Mouse (Mus musculus): ENCODE results near the gene Atg4a-ps. TPM values are rescaled to one million over a fixed set of nuclear protein-coding genes. Genes with fewer than 3 reads are reported as not detected.

The Atg4a-ps gene
- polyA plus RNA-seq, 1 experiment from 2014 or later, result 0.74 TPM

GRCm38 (mm10) chr3:103625169-103625568 is 20.7 kb downstream of the Atg4a-ps start:
- Histone ChIP-seq H3K36me3 (no peaks in the 10 kb centered on the region), H3K27me3 (replicated peaks) (no peaks in the 10 kb centered on the region), H3K4me3 (replicated peaks) (no peak overlapping the region), H3K9ac (no peak overlapping the region), H3K4me1 (peaks cover 3% of the 10 kb centered on the region; the same call in 1 of the 2 replicates), H3K9me3 (no peaks in the 10 kb centered on the region), H3K4me2 (no peak overlapping the region), H3K27ac (no peak overlapping the region)
- 90% methylated on average over 13 of the region's 13 CpGs for WGBS
- no peak for ATAC-seq (ENCODE audit: insufficient read depth, low FRiP score, low read depth)

- H3K27me3 ChIP-seq (replicated peaks), result no peaks in the 10 kb centered on the region
- H3K36me3 ChIP-seq, result no peaks in the 10 kb centered on the region
- no peaks in the 10 kb centered on the region for H3K9me3 ChIP-seq
- peaks cover 3% of the 10 kb centered on the region; the same call in 1 of the 2 replicates for H3K4me1 ChIP-seq
- no peak overlapping the region for H3K27ac ChIP-seq
- H3K9ac ChIP-seq, result no peak overlapping the region
- no peak for ATAC-seq (ENCODE audit: insufficient read depth, low FRiP score, low read depth)
- WGBS, result 38% methylated on average over 5 of the region's 5 CpGs
- no peak overlapping the region for H3K4me2 ChIP-seq
- H3K4me3 ChIP-seq (replicated peaks), result no peak overlapping the region
Measured at GRCm38 (mm10) chr3:103624591-103625051, 21.2 kb downstream of the Atg4a-ps start.

GRCm38 (mm10) chr3:103623893-103624470 is 21.9 kb downstream of the Atg4a-ps start:
- 87% methylated on average over 10 of the region's 10 CpGs for WGBS
- Histone ChIP-seq H3K4me3 (replicated peaks) (no peak overlapping the region), H3K27ac (no peak overlapping the region)

GRCm38 (mm10) chr3:103620101-103620500 is 25.8 kb downstream of the Atg4a-ps start:
- peaks cover 3% of the 10 kb centered on the region; the same call in 1 of the 2 replicates for H3K4me1 ChIP-seq
- H3K4me2 ChIP-seq, result no peak overlapping the region
- no peaks in the 10 kb centered on the region for H3K27me3 ChIP-seq (replicated peaks)
- H3K4me3 ChIP-seq (replicated peaks), result no peak overlapping the region
- no peaks in the 10 kb centered on the region for H3K9me3 ChIP-seq
- no peak overlapping the region for H3K9ac ChIP-seq
- H3K27ac ChIP-seq, result no peak overlapping the region
- ATAC-seq (ENCODE audit: insufficient read depth, low FRiP score, low read depth), result no peak
- 68% methylated on average over 11 of the region's 11 CpGs for WGBS
- no peaks in the 10 kb centered on the region for H3K36me3 ChIP-seq

More at GRCm38 (mm10) chr3:103623893-103624470, 21.9 kb downstream of the Atg4a-ps start:
- no peak for ATAC-seq (ENCODE audit: insufficient read depth, low FRiP score, low read depth)
- Histone ChIP-seq H3K4me2 (no peak overlapping the region), H3K27me3 (replicated peaks) (no peaks in the 10 kb centered on the region), H3K9ac (no peak overlapping the region), H3K4me1 (peaks cover 3% of the 10 kb centered on the region; the same call in 1 of the 2 replicates), H3K36me3 (no peaks in the 10 kb centered on the region), H3K9me3 (no peaks in the 10 kb centered on the region)

GRCm38 (mm10) chr3:103616981-103617380 is 28.9 kb downstream of the Atg4a-ps start:
- no peak overlapping the region for H3K4me2 ChIP-seq
- 30% methylated on average over 6 of the region's 6 CpGs for WGBS
- H3K9ac ChIP-seq, result no peak overlapping the region
- no peaks in the 10 kb centered on the region for H3K4me1 ChIP-seq
- H3K36me3 ChIP-seq, result no peaks in the 10 kb centered on the region
- H3K27ac ChIP-seq, result no peak overlapping the region
- H3K27me3 ChIP-seq (replicated peaks), result no peaks in the 10 kb centered on the region
- H3K4me3 ChIP-seq (replicated peaks), result no peak overlapping the region
- ATAC-seq (ENCODE audit: insufficient read depth, low FRiP score, low read depth), result no peak
- H3K9me3 ChIP-seq, result no peaks in the 10 kb centered on the region

GRCm38 (mm10) chr3:103615621-103616020 is 30.2 kb downstream of the Atg4a-ps start:
- Histone ChIP-seq H3K4me3 (replicated peaks) (no peak overlapping the region), H3K4me2 (no peak overlapping the region), H3K27ac (no peak overlapping the region), H3K27me3 (replicated peaks) (no peaks in the 10 kb centered on the region), H3K36me3 (no peaks in the 10 kb centered on the region), H3K9ac (no peak overlapping the region), H3K4me1 (no peaks in the 10 kb centered on the region), H3K9me3 (no peaks in the 10 kb centered on the region)
- WGBS, result 69% methylated on average over 4 of the region's 4 CpGs
- ATAC-seq (ENCODE audit: insufficient read depth, low FRiP score, low read depth), result no peak

GRCm38 (mm10) chr3:103612636-103613355 is 33.1 kb downstream of the Atg4a-ps start:
- Histone ChIP-seq H3K36me3 (no peaks in the 10 kb centered on the region), H3K4me2 (no peak overlapping the region), H3K27me3 (replicated peaks) (no peaks in the 10 kb centered on the region), H3K9me3 (no peaks in the 10 kb centered on the region), H3K4me3 (replicated peaks) (no peak overlapping the region), H3K27ac (no peak overlapping the region), H3K9ac (no peak overlapping the region), H3K4me1 (no peaks in the 10 kb centered on the region)
- ATAC-seq (ENCODE audit: insufficient read depth, low FRiP score, low read depth), result no peak
- 58% methylated on average over 9 of the region's 9 CpGs for WGBS

- Histone ChIP-seq H3K4me3 (replicated peaks) (no peak overlapping the region), H3K27me3 (replicated peaks) (no peaks in the 10 kb centered on the region), H3K4me2 (no peak overlapping the region), H3K9me3 (no peaks in the 10 kb centered on the region), H3K9ac (no peak overlapping the region), H3K27ac (no peak overlapping the region), H3K36me3 (no peaks in the 10 kb centered on the region), H3K4me1 (no peaks in the 10 kb centered on the region)
- ATAC-seq (ENCODE audit: insufficient read depth, low FRiP score, low read depth), result no peak
- 87% methylated on average over 5 of the region's 5 CpGs for WGBS
Measured at GRCm38 (mm10) chr3:103610231-103610630, 35.6 kb downstream of the Atg4a-ps start.

GRCm38 (mm10) chr3:103606660-103607595 is 38.9 kb downstream of the Atg4a-ps start:
- 79% methylated on average over 13 of the region's 13 CpGs for WGBS
- Histone ChIP-seq H3K9ac (no peak overlapping the region), H3K4me2 (no peak overlapping the region), H3K4me3 (replicated peaks) (no peak overlapping the region), H3K36me3 (no peaks in the 10 kb centered on the region), H3K4me1 (no peaks in the 10 kb centered on the region), H3K27me3 (replicated peaks) (no peaks in the 10 kb centered on the region), H3K27ac (no peak overlapping the region), H3K9me3 (no peaks in the 10 kb centered on the region)
- ATAC-seq (ENCODE audit: insufficient read depth, low FRiP score, low read depth), result no peak

- no peak for ATAC-seq (ENCODE audit: insufficient read depth, low FRiP score, low read depth)
- no peaks in the 10 kb centered on the region for H3K9me3 ChIP-seq
- no peak overlapping the region for H3K4me3 ChIP-seq (replicated peaks)
- no peaks in the 10 kb centered on the region for H3K4me1 ChIP-seq
- no peaks in the 10 kb centered on the region for H3K36me3 ChIP-seq
- 79% methylated on average over 6 of the region's 6 CpGs for WGBS
- H3K9ac ChIP-seq, result no peak overlapping the region
- H3K4me2 ChIP-seq, result no peak overlapping the region
- no peak overlapping the region for H3K27ac ChIP-seq
- no peaks in the 10 kb centered on the region for H3K27me3 ChIP-seq (replicated peaks)
Measured at GRCm38 (mm10) chr3:103606045-103606597, 39.7 kb downstream of the Atg4a-ps start.

GRCm38 (mm10) chr3:103601561-103601960 is 44.3 kb downstream of the Atg4a-ps start:
- H3K4me3 ChIP-seq (replicated peaks), result no peak overlapping the region
- H3K27me3 ChIP-seq (replicated peaks), result no peaks in the 10 kb centered on the region
- H3K9me3 ChIP-seq, result no peaks in the 10 kb centered on the region
- no peak overlapping the region for H3K27ac ChIP-seq
- ATAC-seq (ENCODE audit: insufficient read depth, low FRiP score, low read depth), result no peak
- no peak overlapping the region for H3K9ac ChIP-seq
- no peaks in the 10 kb centered on the region for H3K4me1 ChIP-seq
- no peaks in the 10 kb centered on the region for H3K36me3 ChIP-seq
- WGBS, result 70% methylated on average over 1 of the region's 1 CpGs
- no peak overlapping the region for H3K4me2 ChIP-seq
